Mouse (Mus musculus) G1E (cell line): ENCODE measurements at regions not wholly inside any gene's neighbourhood (a gene's known extent, or its start where the extent isn't known, plus 50 kb on each side); places are given as distances from the start of the nearest gene placed in this dataset.
"Not testable (repeated sequence)": the region's sequence is repeated elsewhere in the genome, so short reads cannot be mapped to it uniquely, and the experiment has no call there.

Source experiments
- CTCF ChIP-seq: IDR thresholded peaks from 2 replicates; pipeline ENCODE4 v1.5.1; 2012; ENCODE audit warnings: low read depth, low read length, inconsistent platforms, mixed read lengths
- GATA1 ChIP-seq: IDR thresholded peaks from 2 replicates; pipeline ENCODE4 v1.6.1; 2012; ENCODE audit warnings: borderline replicate concordance, low read length, inconsistent platforms, mixed read lengths
- POLR2AphosphoS5 ChIP-seq: IDR thresholded peaks from 2 replicates; pipeline ENCODE4 v1.6.1; 2012; ENCODE audit warnings: low read depth, low read length, inconsistent platforms; ENCODE audit not compliant: insufficient replicate concordance
- TAL1 ChIP-seq: conservative IDR thresholded peaks from 2 replicates; pipeline ENCODE4 v1.6.1; 2012; ENCODE audit warnings: low read depth, low read length, inconsistent platforms, mixed read lengths

GRCm38 (mm10) chr13:13888847-13889246, 65.4 kb upstream of the B3galnt2 start:
- not testable (repeated sequence) for TF ChIP-seq CTCF, GATA1, POLR2AphosphoS5, TAL1
